Mouse (Mus musculus): ENCODE results near the gene Osbp2. TPM values are rescaled to one million over a fixed set of nuclear protein-coding genes. Genes with fewer than 3 reads are reported as not detected.

The Osbp2 gene
- polyA plus RNA-seq, 1 experiment from 2014 or later = 33.1 TPM

DNA sequence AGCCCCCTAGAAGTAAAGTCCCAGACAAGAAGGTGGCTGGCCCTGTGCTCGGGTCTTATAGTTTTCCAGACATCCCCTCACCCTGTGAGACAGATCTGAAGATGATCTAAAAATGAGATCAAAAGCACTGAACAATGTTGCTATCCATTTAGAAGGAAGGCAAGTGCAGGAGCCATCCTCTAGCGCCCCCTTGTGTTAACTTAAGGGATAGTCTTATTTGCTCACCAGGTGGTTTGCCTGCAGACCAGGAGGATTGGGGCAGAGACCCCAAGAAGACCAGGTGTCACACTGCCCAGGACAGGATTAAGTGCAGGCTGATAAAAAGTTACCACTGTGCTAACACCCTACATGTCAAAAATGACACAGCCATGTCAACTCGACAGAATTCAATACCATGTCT, 58.3 kb downstream of the Osbp2 start:
- no peak for ATAC-seq (ENCODE audit: low FRiP score, low read depth)
- Histone ChIP-seq H3K27me3 (no peaks in the 10 kb centered on the region), H3K9me3 (no peaks in the 10 kb centered on the region), H3K4me1 (replicated peaks) (no peaks in the 10 kb centered on the region), H3K4me2 (no peak overlapping the region), H3K36me3 (no peaks in the 10 kb centered on the region), H3K4me3 (no peak overlapping the region), H3K9ac (no peak overlapping the region), H3K27ac (replicated peaks) (no peak overlapping the region)
- 28% methylated on average over 3 of the region's 3 CpGs for WGBS

GRCm38 (mm10) chr11:3804639-3805038, 59.1 kb downstream of the Osbp2 start:
- Histone ChIP-seq H3K27me3 (no peaks in the 10 kb centered on the region), H3K27ac (replicated peaks) (no peak overlapping the region), H3K4me2 (no peak overlapping the region), H3K9me3 (no peaks in the 10 kb centered on the region), H3K4me1 (replicated peaks) (no peaks in the 10 kb centered on the region), H3K36me3 (no peaks in the 10 kb centered on the region), H3K4me3 (no peak overlapping the region), H3K9ac (no peak overlapping the region)
- WGBS = 94% methylated on average over 2 of the region's 2 CpGs
- no peak for ATAC-seq (ENCODE audit: low FRiP score, low read depth)

- 33% methylated on average over 1 of the region's 1 CpGs for WGBS
- Histone ChIP-seq H3K27ac (replicated peaks) (no peak overlapping the region), H3K9me3 (no peaks in the 10 kb centered on the region), H3K4me1 (replicated peaks) (no peaks in the 10 kb centered on the region), H3K4me3 (no peak overlapping the region), H3K36me3 (no peaks in the 10 kb centered on the region), H3K27me3 (no peaks in the 10 kb centered on the region), H3K9ac (no peak overlapping the region), H3K4me2 (no peak overlapping the region)
- ATAC-seq (ENCODE audit: low FRiP score, low read depth) = no peak
Measured at GRCm38 (mm10) chr11:3802057-3802456, 61.6 kb downstream of the Osbp2 start.

DNA sequence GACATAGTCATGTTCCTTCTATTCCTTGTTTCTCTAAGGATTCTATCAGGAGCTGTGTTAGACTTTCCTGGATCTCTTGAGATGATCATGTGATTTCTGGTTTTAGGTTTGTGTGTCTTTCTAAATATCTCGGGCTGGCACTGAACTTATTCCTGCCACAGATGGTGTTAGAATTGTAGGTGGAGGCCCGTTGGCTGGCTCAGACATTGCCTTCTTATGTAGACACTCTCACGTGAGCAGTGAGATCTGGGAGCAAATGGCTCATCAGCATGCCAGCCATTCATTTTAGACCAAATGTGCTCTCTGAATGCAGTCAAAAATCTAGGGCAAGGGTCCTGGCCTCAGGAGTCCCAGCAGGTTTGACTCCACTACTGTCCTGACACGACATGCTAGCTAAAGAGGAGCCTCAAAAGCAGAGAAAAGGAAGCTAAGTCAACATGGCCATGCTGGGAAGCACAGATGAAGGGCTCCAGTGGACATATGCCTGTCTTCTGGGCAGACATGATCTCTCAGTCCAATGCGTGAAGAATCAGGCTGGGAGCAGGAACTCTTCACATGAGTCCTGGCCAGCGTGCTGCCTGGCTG, 66.0 kb downstream of the Osbp2 start:
- no peaks in the 10 kb centered on the region for H3K36me3 ChIP-seq
- H3K9ac ChIP-seq = no peak overlapping the region
- no peaks in the 10 kb centered on the region for H3K9me3 ChIP-seq
- no peaks in the 10 kb centered on the region for H3K4me1 ChIP-seq (replicated peaks)
- H3K4me3 ChIP-seq = no peak overlapping the region
- no peak overlapping the region for H3K27ac ChIP-seq (replicated peaks)
- no peaks in the 10 kb centered on the region for H3K27me3 ChIP-seq
- no peak for ATAC-seq (ENCODE audit: low FRiP score, low read depth)
- no peak overlapping the region for H3K4me2 ChIP-seq
- WGBS = 90% methylated on average over 6 of the region's 6 CpGs

DNA sequence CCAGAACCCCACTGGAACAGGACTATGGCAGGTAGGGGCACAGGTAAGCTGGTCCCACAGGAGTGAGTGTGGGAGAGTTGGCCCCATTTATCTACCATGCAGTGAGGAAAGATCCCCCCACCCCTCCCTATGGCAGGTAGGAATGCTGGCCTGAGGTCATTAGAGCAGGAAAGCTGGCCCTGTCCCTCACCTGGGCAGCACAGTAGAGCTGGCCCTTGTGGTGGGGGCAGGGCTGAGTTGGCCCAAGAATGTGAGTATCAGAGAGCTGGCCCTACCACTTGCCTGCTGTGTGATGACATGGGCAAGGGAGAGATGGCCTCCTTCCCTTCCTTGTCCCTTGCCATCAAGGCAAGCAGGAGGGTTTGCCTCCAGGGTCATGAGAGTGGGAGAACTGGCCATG, 73.0 kb downstream of the Osbp2 start:
- Histone ChIP-seq H3K4me3 (no peak overlapping the region), H3K27ac (replicated peaks) (no peak overlapping the region), H3K9me3 (no peaks in the 10 kb centered on the region), H3K27me3 (no peaks in the 10 kb centered on the region), H3K4me2 (no peak overlapping the region), H3K36me3 (no peaks in the 10 kb centered on the region), H3K4me1 (replicated peaks) (0 out of 2 replicates have a peak, but pooled peaks cover 4% of the 10 kb centered on the region), H3K9ac (no peak overlapping the region)
- no peak for ATAC-seq (ENCODE audit: low FRiP score, low read depth)

DNA sequence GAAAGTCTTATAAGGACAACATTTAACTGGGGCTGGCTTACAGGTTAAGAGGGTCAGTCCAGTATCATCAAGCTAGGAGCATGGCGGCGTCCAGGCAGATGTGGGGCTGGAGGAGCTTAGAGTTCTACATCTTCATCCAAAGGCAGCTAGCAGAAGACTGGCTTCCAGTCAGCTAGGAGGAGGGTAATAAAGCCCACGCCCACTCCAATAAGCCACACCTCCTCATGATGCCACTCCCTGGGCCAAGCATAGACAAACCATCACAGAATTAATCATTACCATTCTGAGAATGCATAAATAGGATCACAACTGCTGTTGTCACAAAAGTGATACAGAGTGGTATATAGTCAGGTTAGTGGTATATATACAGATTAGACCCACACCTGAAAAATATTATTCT, 73.8 kb downstream of the Osbp2 start:
- no peak overlapping the region for H3K4me3 ChIP-seq
- 80% methylated on average over 3 of the region's 3 CpGs for WGBS
- no peaks in the 10 kb centered on the region for H3K9me3 ChIP-seq
- H3K36me3 ChIP-seq = no peaks in the 10 kb centered on the region
- H3K27ac ChIP-seq (replicated peaks) = no peak overlapping the region
- 0 out of 2 replicates have a peak, but pooled peaks cover 4% of the 10 kb centered on the region for H3K4me1 ChIP-seq (replicated peaks)
- ATAC-seq (ENCODE audit: low FRiP score, low read depth) = no peak
- H3K9ac ChIP-seq = no peak overlapping the region
- H3K4me2 ChIP-seq = no peak overlapping the region
- H3K27me3 ChIP-seq = no peaks in the 10 kb centered on the region

- 13% methylated on average over 6 of the region's 6 CpGs for WGBS
- no peak overlapping the region for H3K9ac ChIP-seq
- no peaks in the 10 kb centered on the region for H3K36me3 ChIP-seq
- no peaks in the 10 kb centered on the region for H3K27me3 ChIP-seq
- H3K4me2 ChIP-seq = no peak overlapping the region
- 0 out of 2 replicates have a peak, but pooled peaks cover 7% of the 10 kb centered on the region for H3K9me3 ChIP-seq
- H3K27ac ChIP-seq (replicated peaks) = no peak overlapping the region
- H3K4me3 ChIP-seq = no peak overlapping the region
- ATAC-seq (ENCODE audit: low FRiP score, low read depth) = peak; percentile 77; the same call in 1 of the 2 replicates
- 0 out of 2 replicates have a peak, but pooled peaks cover 4% of the 10 kb centered on the region for H3K4me1 ChIP-seq (replicated peaks)
Measured at GRCm38 (mm10) chr11:3786564-3786963, 77.1 kb downstream of the Osbp2 start.

- Histone ChIP-seq H3K36me3 (no peaks in the 10 kb centered on the region), H3K27me3 (no peaks in the 10 kb centered on the region), H3K4me3 (peak overlapping the region; percentile 54), H3K4me1 (replicated peaks) (peaks cover 28% of the 10 kb centered on the region), H3K9me3 (no peaks in the 10 kb centered on the region), H3K27ac (replicated peaks) (peak overlapping the region; percentile 79), H3K9ac (peak overlapping the region; percentile 67; the same call in 1 of the 2 replicates), H3K4me2 (peak overlapping the region; percentile 71)
- 45% methylated on average over 4 of the region's 4 CpGs for WGBS
- no peak for ATAC-seq (ENCODE audit: low FRiP score, low read depth)
Measured at GRCm38 (mm10) chr11:3775263-3775644, 88.4 kb downstream of the Osbp2 start.

GRCm38 (mm10) chr11:3774463-3775262, 89.0 kb downstream of the Osbp2 start:
- Histone ChIP-seq H3K9me3 (no peaks in the 10 kb centered on the region), H3K4me2 (peak overlapping the region; percentile 71), H3K36me3 (no peaks in the 10 kb centered on the region), H3K27ac (replicated peaks) (peak overlapping the region; percentile 79), H3K4me3 (peak overlapping the region; percentile 54), H3K4me1 (replicated peaks) (peaks cover 28% of the 10 kb centered on the region), H3K9ac (peak overlapping the region; percentile 67), H3K27me3 (no peaks in the 10 kb centered on the region)
- under 1% methylated on average over 53 of the region's 56 CpGs for WGBS
- ATAC-seq (ENCODE audit: low FRiP score, low read depth) = peak; percentile 69

DNA sequence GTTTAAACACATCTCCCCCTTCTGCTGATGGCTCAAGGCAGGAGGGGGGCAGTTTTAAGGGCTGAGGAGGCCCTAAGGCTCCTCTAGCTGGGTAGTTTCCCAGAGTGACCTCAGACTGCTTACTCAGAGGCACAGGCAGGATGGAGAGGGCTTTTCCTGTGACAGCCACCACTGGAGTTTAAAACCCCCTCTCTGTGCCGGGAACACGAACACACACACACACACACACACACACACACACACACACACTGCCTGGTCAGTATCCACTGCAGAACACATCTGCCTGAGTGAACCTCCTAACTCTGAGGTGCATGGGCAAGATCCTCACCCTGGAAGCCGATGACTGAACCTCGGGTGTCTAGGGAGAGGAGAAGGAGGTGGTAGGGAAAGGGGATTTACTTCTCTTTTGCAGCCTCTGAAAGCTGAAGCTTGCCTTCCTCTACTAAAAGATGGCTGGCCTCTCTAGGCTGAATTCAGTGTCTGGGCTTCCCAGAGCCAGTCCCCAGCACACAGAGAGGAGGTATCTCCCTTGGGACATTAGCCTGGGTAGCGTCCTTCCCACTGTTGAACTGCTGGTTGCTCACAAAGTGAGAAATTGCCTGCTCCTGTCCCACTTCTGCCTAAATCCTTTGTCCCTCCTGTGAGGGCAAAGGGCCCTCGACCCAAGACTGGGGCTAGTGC, 89.8 kb downstream of the Osbp2 start:
- peak overlapping the region; percentile 54 for H3K4me3 ChIP-seq
- H3K9ac ChIP-seq = peak overlapping the region; percentile 67
- H3K27ac ChIP-seq (replicated peaks) = peak overlapping the region; percentile 79
- no peaks in the 10 kb centered on the region for H3K27me3 ChIP-seq
- 21% methylated on average over 6 of the region's 6 CpGs for WGBS
- ATAC-seq (ENCODE audit: low FRiP score, low read depth) = peak; percentile 42
- H3K36me3 ChIP-seq = peaks cover under 1% of the 10 kb centered on the region; the same call in 1 of the 2 replicates
- peak overlapping the region; percentile 71 for H3K4me2 ChIP-seq
- no peaks in the 10 kb centered on the region for H3K9me3 ChIP-seq
- peaks cover 28% of the 10 kb centered on the region for H3K4me1 ChIP-seq (replicated peaks)

DNA sequence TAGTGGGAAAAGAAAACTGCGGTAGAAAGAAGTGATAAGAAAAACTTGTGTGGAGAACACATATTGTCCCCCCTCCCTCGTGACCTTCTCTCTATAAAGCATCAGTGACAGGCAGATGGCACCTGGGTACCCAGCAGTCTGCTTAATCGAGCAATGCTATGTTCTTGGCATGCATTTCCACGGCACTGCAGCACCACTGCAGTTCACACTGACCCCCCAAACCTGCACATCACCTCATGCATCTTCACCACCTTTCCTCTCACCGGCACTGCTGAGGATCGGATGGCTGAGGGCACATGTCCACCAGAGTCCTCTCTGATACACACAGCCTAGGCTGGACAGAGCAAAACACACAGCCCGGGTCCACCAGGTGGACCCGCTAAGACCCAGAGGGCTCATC, 90.6 kb downstream of the Osbp2 start:
- 0 out of 2 replicates have a peak, but pooled peaks have one; percentile 10 for ATAC-seq (ENCODE audit: low FRiP score, low read depth)
- Histone ChIP-seq H3K4me3 (peak overlapping the region; percentile 54), H3K4me2 (peak overlapping the region; percentile 71), H3K27me3 (no peaks in the 10 kb centered on the region), H3K36me3 (peaks cover 8% of the 10 kb centered on the region; the same call in 1 of the 2 replicates), H3K9me3 (no peaks in the 10 kb centered on the region), H3K4me1 (replicated peaks) (peaks cover 28% of the 10 kb centered on the region), H3K27ac (replicated peaks) (no peak overlapping the region), H3K9ac (peak overlapping the region; percentile 67; the same call in 1 of the 2 replicates)
- 74% methylated on average over 8 of the region's 8 CpGs for WGBS

DNA sequence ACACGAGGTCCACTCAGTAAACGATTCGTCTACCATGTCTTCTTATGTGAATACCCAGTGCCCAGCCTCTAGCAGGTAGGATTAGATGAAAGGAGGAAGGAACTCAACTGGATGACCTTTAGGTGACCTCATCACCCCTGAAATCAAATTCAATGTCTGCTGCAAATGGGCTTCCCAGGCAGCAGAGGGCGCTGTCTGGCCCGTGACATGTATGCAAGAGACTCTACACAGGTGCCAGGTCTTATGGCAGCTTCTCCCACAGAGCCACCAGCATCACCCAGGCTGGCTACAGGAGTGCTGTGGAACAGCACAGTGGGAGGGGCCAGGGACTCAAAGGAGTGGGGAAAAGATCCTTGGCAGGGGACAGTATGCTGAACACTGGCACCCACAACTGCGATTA, 92.4 kb downstream of the Osbp2 start:
- no peak overlapping the region for H3K27ac ChIP-seq (replicated peaks)
- peaks cover 8% of the 10 kb centered on the region; the same call in 1 of the 2 replicates for H3K36me3 ChIP-seq
- no peak overlapping the region for H3K4me2 ChIP-seq
- no peak overlapping the region for H3K9ac ChIP-seq
- no peak for ATAC-seq (ENCODE audit: low FRiP score, low read depth)
- 43% methylated on average over 6 of the region's 6 CpGs for WGBS
- H3K27me3 ChIP-seq = no peaks in the 10 kb centered on the region
- H3K4me1 ChIP-seq (replicated peaks) = peaks cover 28% of the 10 kb centered on the region
- H3K4me3 ChIP-seq = no peak overlapping the region
- H3K9me3 ChIP-seq = no peaks in the 10 kb centered on the region
